Mouse (Mus musculus) MEL (cell line): ENCODE results near the gene Vasn. TPM values are rescaled to one million over a fixed set of nuclear protein-coding genes. Genes with fewer than 3 reads are reported as not detected.

Experiments used
- DNase-seq: peaks from one replicate; pipeline ENCODE4 v3.0.0; 2011; ENCODE audit warnings: low read depth, low spot score
- H3K27ac ChIP-seq: 2 replicates; pipeline ENCODE4 v1.5.1; 2012; ENCODE audit warnings: low read depth, mild to moderate bottlenecking, control low read depth, low read length, moderate library complexity; ENCODE audit not compliant: control insufficient read depth
- H3K27me3 ChIP-seq, 2 experiments: fragments of 150-350 bp in 1 of 2; sonication (generic) in 1 of 2; 2 replicates each; pipeline ENCODE4 v1.6.1; 2012; ENCODE audit warnings: low read length in 2 of 2, mild to moderate bottlenecking in 2 of 2, improper control_type of control experiment in 1 of 2, moderate library complexity in 1 of 2; ENCODE audit not compliant: insufficient read depth in 2 of 2, control insufficient read depth in 1 of 2
- H3K36me3 ChIP-seq, 2 experiments: 2 replicates each; pipeline ENCODE4 v1.6.1; 2012 to 2014; ENCODE audit warnings: low read length in 2 of 2, improper control_type of control experiment in 1 of 2, inconsistent platforms in 1 of 2, mild to moderate bottlenecking in 1 of 2; ENCODE audit not compliant: insufficient read depth in 2 of 2, control insufficient read depth in 1 of 2
- H3K4me1 ChIP-seq, 2 experiments: fragments of 150-350 bp in 1 of 2; sonication (generic) in 1 of 2; 2 replicates each; pipeline ENCODE4 v1.6.1; 2012; ENCODE audit warnings: low read length in 2 of 2, improper control_type of control experiment in 1 of 2, mild to moderate bottlenecking in 1 of 2; ENCODE audit not compliant: insufficient read depth in 2 of 2, control insufficient read depth in 1 of 2
- H3K4me3 ChIP-seq, 2 experiments: fragments of 150-350 bp in 1 of 2; sonication (generic) in 1 of 2; 2 replicates each; pipeline ENCODE4 v1.5.1; 2012; ENCODE audit warnings: low read depth in 2 of 2, low read length in 2 of 2, mild to moderate bottlenecking in 2 of 2, moderate library complexity in 2 of 2, control low read depth in 1 of 2, improper control_type of control experiment in 1 of 2; ENCODE audit not compliant: control insufficient read depth in 1 of 2, insufficient read depth in 1 of 2
- H3K79me2 ChIP-seq: 2 replicates; pipeline ENCODE4 v1.6.1; 2012; ENCODE audit warnings: mild to moderate bottlenecking, low read length, moderate library complexity; ENCODE audit not compliant: control insufficient read depth, poor library complexity, insufficient read depth
- H3K9ac ChIP-seq: 2 replicates; pipeline ENCODE4 v1.6.1; 2012; ENCODE audit warnings: low read depth, mild to moderate bottlenecking, control low read depth, low read length, moderate library complexity; ENCODE audit not compliant: control insufficient read depth, poor library complexity, severe bottlenecking
- H3K9me3 ChIP-seq: fragments of 150-350 bp; sonication (generic); replicated peaks from 2 replicates; pipeline ENCODE4 v1.6.1; 2012; ENCODE audit warnings: mild to moderate bottlenecking, low read length, improper control_type of control experiment, moderate library complexity; ENCODE audit not compliant: insufficient read depth
- CHD1 ChIP-seq: IDR thresholded peaks from 2 replicates; pipeline ENCODE4 v1.6.1; 2012; ENCODE audit warnings: low read depth, mild to moderate bottlenecking, inconsistent platforms, low read length, improper control_type of control experiment
- EP300 ChIP-seq, 2 experiments: IDR thresholded peaks; 2 replicates each; pipeline ENCODE4 v1.6.1; 2011; ENCODE audit warnings: improper control_type of control experiment in 2 of 2, low read length in 2 of 2, low read depth in 1 of 2, mild to moderate bottlenecking in 1 of 2
- GABPA ChIP-seq: IDR thresholded peaks from 2 replicates; pipeline ENCODE4 v1.6.1; 2012; ENCODE audit warnings: low read depth, mild to moderate bottlenecking, inconsistent platforms, low read length, improper control_type of control experiment, moderate library complexity
- GATA1 ChIP-seq: IDR thresholded peaks from 2 replicates; pipeline ENCODE4 v1.6.1; 2011; ENCODE audit warnings: low read depth, low read length, improper control_type of control experiment
- KAT2A ChIP-seq: conservative IDR thresholded peaks from 2 replicates; pipeline ENCODE4 v1.6.1; 2012; ENCODE audit warnings: low read depth, low read length, improper control_type of control experiment, inconsistent platforms
- MAFK ChIP-seq: IDR thresholded peaks from 2 replicates; pipeline ENCODE4 v1.6.1; 2011; ENCODE audit warnings: low read depth, mild to moderate bottlenecking, low read length, improper control_type of control experiment, borderline replicate concordance
- MAX ChIP-seq: IDR thresholded peaks from 2 replicates; pipeline ENCODE4 v1.6.1; 2011; ENCODE audit warnings: low read length, improper control_type of control experiment
- MAZ ChIP-seq: IDR thresholded peaks from 2 replicates; pipeline ENCODE4 v1.6.1; 2012; ENCODE audit warnings: low read depth, mild to moderate bottlenecking, inconsistent platforms, low read length, improper control_type of control experiment
- MEF2A ChIP-seq: IDR thresholded peaks from 2 replicates; pipeline ENCODE4 v1.6.1; 2014; ENCODE audit warnings: low read depth, mild to moderate bottlenecking, inconsistent platforms, low read length, improper control_type of control experiment; ENCODE audit not compliant: poor library complexity, insufficient replicate concordance, severe bottlenecking; ENCODE audit errors: extremely low read depth
- MXI1 ChIP-seq: IDR thresholded peaks from 2 replicates; pipeline ENCODE4 v1.6.1; 2011; ENCODE audit warnings: mild to moderate bottlenecking, low read depth, low read length, improper control_type of control experiment
- NELFE ChIP-seq: IDR thresholded peaks from 2 replicates; pipeline ENCODE4 v1.6.1; 2011; ENCODE audit warnings: low read depth, low read length, improper control_type of control experiment
- POLR2A ChIP-seq, 2 experiments: IDR thresholded peaks; 2 replicates each; pipeline ENCODE4 v1.6.1; 2011 to 2012; ENCODE audit warnings: low read length in 2 of 2, mild to moderate bottlenecking in 2 of 2, control low read depth in 1 of 2, improper control_type of control experiment in 1 of 2, low read depth in 1 of 2, moderate library complexity in 1 of 2; ENCODE audit not compliant: control insufficient read depth in 1 of 2, insufficient read depth in 1 of 2, poor library complexity in 1 of 2
- POLR2AphosphoS2 ChIP-seq: IDR thresholded peaks from 2 replicates; pipeline ENCODE4 v1.6.1; 2011; ENCODE audit warnings: low read length, improper control_type of control experiment
- RAD21 ChIP-seq: IDR thresholded peaks from 2 replicates; pipeline ENCODE4 v1.6.1; 2011; ENCODE audit warnings: mild to moderate bottlenecking, low read depth, low read length, improper control_type of control experiment
- SIN3A ChIP-seq: IDR thresholded peaks from 2 replicates; pipeline ENCODE4 v1.6.1; 2012; ENCODE audit warnings: low read length, improper control_type of control experiment, inconsistent platforms
- TBP ChIP-seq: IDR thresholded peaks from 2 replicates; pipeline ENCODE4 v1.8.0; 2011; ENCODE audit warnings: low read depth, low read length, improper control_type of control experiment
- TCF12 ChIP-seq: IDR thresholded peaks from 2 replicates; pipeline ENCODE4 v1.6.1; 2014; ENCODE audit warnings: low read depth, mild to moderate bottlenecking, inconsistent platforms, low read length, improper control_type of control experiment, moderate library complexity
- ZNF384 ChIP-seq: IDR thresholded peaks from 2 replicates; pipeline ENCODE4 v1.6.1; 2012; ENCODE audit warnings: low read depth, mild to moderate bottlenecking, inconsistent platforms, low read length, improper control_type of control experiment
- polyA plus RNA-seq, 2 experiments: library from polyadenylated mRNA; stranded (reverse) in 1 of 2; unstranded in 1 of 2; fragments of >175 nt in 1 of 2; fragments of >200 nt in 1 of 2; gene quantifications; 2 replicates each; pipeline versions ENCODE4 v1.2.1 to v1.2.4; 2012; ENCODE audit warnings: low replicate concordance in 2 of 2, low read depth in 1 of 2; ENCODE audit not compliant: insufficient read length in 2 of 2, insufficient read depth in 1 of 2, missing spikeins in 1 of 2
- total RNA-seq: library from RNA; depleted of rRNA; stranded (reverse); fragments of 300-350 nt; gene quantifications from 2 replicates; pipeline ENCODE4 v1.2.3, GENCODE M21; 2012

The Vasn gene
- total and polyA plus RNA-seq, 3 experiments: 0.19 to 3.1 TPM; not detected in 1

- Histone ChIP-seq H3K27me3 (no peaks in the 10 kb centered on the region), H3K4me1 (no peaks in the 10 kb centered on the region)
- no peak for TF ChIP-seq ZNF384
- TF ChIP-seq KAT2A: no peak
- no peak for TF ChIP-seq MXI1
- TF ChIP-seq TCF12: no peak
- TF ChIP-seq RAD21: no peak
- TF ChIP-seq MEF2A: no peak
- TF ChIP-seq POLR2A (IDR thresholded peaks at IDR 0.05; ENCODE audit: control insufficient read depth in 1 of 2, insufficient read depth in 1 of 2, low read depth in 1 of 2, low read length in 2 of 2, poor library complexity in 1 of 2): no peak
- TF ChIP-seq GABPA: no peak
- no peak for TF ChIP-seq MAZ
- no peak for TF ChIP-seq MAFK
- no peak for TF ChIP-seq TBP
- no peak for TF ChIP-seq SIN3A
- TF ChIP-seq NELFE: no peak
- TF ChIP-seq EP300 (IDR thresholded peaks at IDR 0.05; ENCODE audit: low read depth in 1 of 2, low read length in 2 of 2): no peak
- no peak for TF ChIP-seq GATA1
- TF ChIP-seq MAX: no peak
- TF ChIP-seq CHD1: no peak
- no peak; the same call in 1 of the 2 replicates for TF ChIP-seq POLR2AphosphoS2
Measured at GRCm38 (mm10) chr16:4614639-4615038, 25.1 kb upstream of the Vasn start.

DNA sequence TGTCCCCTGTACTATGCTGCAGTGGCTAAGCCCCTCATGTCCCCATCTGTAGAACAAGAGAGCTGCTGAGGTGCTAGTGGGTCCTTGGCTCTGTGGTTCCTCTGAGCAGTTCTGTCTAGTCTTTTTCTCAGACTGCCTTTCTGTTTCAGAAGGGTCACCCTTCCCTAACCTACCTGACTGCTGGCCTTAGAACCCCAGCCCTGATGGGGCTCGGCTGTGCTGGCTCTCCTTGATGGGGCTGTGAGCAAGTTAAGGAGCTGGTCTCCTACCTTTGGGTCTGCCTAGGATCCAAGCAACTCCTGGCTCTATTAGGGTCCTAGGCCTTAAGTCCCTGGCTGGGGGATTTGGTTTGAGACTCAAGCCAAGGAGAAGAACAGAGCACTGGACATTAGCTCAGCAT lies 24.4 kb upstream of the Vasn start:
- H3K9ac ChIP-seq: no peak overlapping the region
- no peaks in the 10 kb centered on the region for H3K9me3 ChIP-seq
- no peak overlapping the region for H3K4me3 ChIP-seq
- no peak for TF ChIP-seq TCF12
- H3K4me1 ChIP-seq: no peaks in the 10 kb centered on the region
- H3K27me3 ChIP-seq: no peaks in the 10 kb centered on the region
- peaks cover 3% of the 10 kb centered on the region for H3K79me2 ChIP-seq
- no peak overlapping the region for H3K27ac ChIP-seq
- H3K36me3 ChIP-seq: no peaks in the 10 kb centered on the region; a peak in 1 of 4 replicates
- no peak for DNase-seq

More at GRCm38 (mm10) chr16:4614639-4615038, 25.1 kb upstream of the Vasn start:
- Histone ChIP-seq H3K36me3 (no peaks in the 10 kb centered on the region; a peak in 1 of 4 replicates), H3K4me3 (no peak overlapping the region), H3K9ac (no peak overlapping the region), H3K9me3 (no peaks in the 10 kb centered on the region), H3K79me2 (no peaks in the 10 kb centered on the region), H3K27ac (no peak overlapping the region)
- DNase-seq: no peak
